Mouse (Mus musculus) midbrain, embryonic 14.5 days (tissue): ENCODE results near the gene Tomm20. TPM values are rescaled to one million over a fixed set of nuclear protein-coding genes. Genes with fewer than 3 reads are reported as not detected.

Experiments
- polyA plus RNA-seq: library from polyadenylated mRNA; unstranded; fragments of >200 nt; fragmentation: Nextera tagmentation; extraction: Ambion mirVana; gene quantifications from 2 replicates; pipeline ENCODE4 v1.2.1, GENCODE M21; 2014

Tomm20 gene
- polyA plus RNA-seq, 1 experiment from 2014 or later: 205 TPM

Other genes with a start within 250 kb of the Tomm20 start
- gene Rbm34, start 25.2 kb upstream of the Tomm20 start, polyA plus RNA-seq: 25.5 and 28.1 TPM in 2 replicates
- 16.7 and 27.3 TPM in 2 replicates for gene Pard3, start 118.0 kb upstream of the Tomm20 start, polyA plus RNA-seq